Comparison of ENCODE assay signal across 8 mouse cellular contexts in the genomic region with DNA sequence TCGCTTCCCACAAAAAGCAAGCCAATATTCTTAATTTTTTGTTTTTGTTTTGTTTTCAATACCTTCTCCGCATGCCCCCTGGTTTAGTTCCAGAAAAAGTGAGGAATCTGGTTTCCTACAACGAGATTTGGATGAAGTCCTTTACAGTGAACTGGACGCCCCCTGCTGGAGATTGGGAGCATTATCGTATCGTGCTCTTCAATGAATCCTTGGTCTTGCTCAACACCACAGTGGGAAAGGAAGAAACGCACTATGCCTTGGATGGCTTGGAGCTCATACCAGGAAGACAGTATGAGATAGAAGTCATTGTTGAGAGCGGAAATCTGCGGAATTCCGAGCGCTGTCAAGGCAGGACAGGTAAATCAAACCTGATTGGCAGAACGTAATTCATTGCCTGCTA. TPM values are rescaled to one million over a fixed set of nuclear protein-coding genes. Genes with fewer than 3 reads are reported as not detected.
DNase-seq lines count a peak whose midpoint lies in the region; ATAC-seq and TF ChIP-seq lines count a peak whose summit lies in the region.

No protein-coding gene starts in this region.

- TF ChIP-seq POLR2A in brain, embryonic 14.5 days (IDR thresholded peaks at IDR 0.05; ENCODE audit: borderline replicate concordance, extremely low read depth, insufficient read depth, insufficient read length, poor library complexity, severe bottlenecking), result no peak

- H3K4me2 ChIP-seq in heart, postnatal 0 days (ENCODE audit: low read depth, low read length), result no peak overlapping the region

- 17% methylated on average over 12 of the region's 12 CpGs for WGBS in heart, postnatal 0 days
- 18% methylated on average over 12 of the region's 12 CpGs for WGBS in large intestine, adult 2 months

- H3K9ac ChIP-seq in heart, postnatal 0 days (replicated peaks; ENCODE audit: low read depth, low read length), result no peak overlapping the region

- peak; percentile 36 for DNase-seq in MEL-GATA-1-ER (ENCODE audit: extremely low read depth, low read depth)
- DNase-seq in brain, embryonic 14.5 days (ENCODE audit: low read depth), result peak; percentile 90
- peak; percentile 63 for DNase-seq in fibroblast of lung, adult 2 months (ENCODE audit: low read depth)
- peak; percentile 77 for DNase-seq in heart, postnatal 0 days (ENCODE audit: low spot score)
- peak; percentile 29 for DNase-seq in large intestine, adult 2 months (ENCODE audit: low read depth, low spot score)
- DNase-seq in lung, adult 18-20 months, result peak; percentile 55 to 73
- DNase-seq in retina, postnatal 7 days (ENCODE audit: low read depth, low spot score), result peak; percentile 56

- H3K27me3 ChIP-seq in heart, postnatal 0 days (ENCODE audit: control insufficient read depth, insufficient read depth, low read length), result 0 out of 2 replicates have a peak, but pooled peaks cover 4% of the 10 kb centered on the region

- H3K4me1 ChIP-seq in heart, postnatal 0 days (ENCODE audit: control insufficient read depth, insufficient read depth), result no peaks in the 10 kb centered on the region

- peak; percentile 81; the same call in 1 of the 2 replicates for TF ChIP-seq CTCF in brain, embryonic 14.5 days (IDR thresholded peaks at IDR 0.05; ENCODE audit: borderline replicate concordance, extremely low read depth, insufficient read depth, insufficient read length)
- peak; percentile 90 for TF ChIP-seq CTCF in heart, postnatal 0 days (IDR thresholded peaks at IDR 0.05; ENCODE audit: low read depth)

- TF ChIP-seq EP300 in heart, postnatal 0 days (IDR thresholded peaks at IDR 0.05; ENCODE audit: low read depth), result no peak

- H3K36me3 ChIP-seq in heart, postnatal 0 days (replicated peaks; ENCODE audit: control insufficient read depth, insufficient read depth, low read length), result 0 out of 2 replicates have a peak, but pooled peaks cover 7% of the 10 kb centered on the region

- no peaks in the 10 kb centered on the region for H3K9me3 ChIP-seq in heart, postnatal 0 days (replicated peaks; ENCODE audit: control insufficient read depth, low read length)

- no peak overlapping the region for H3K4me3 ChIP-seq in heart, postnatal 0 days (ENCODE audit: low read depth, low read length)

- no peak overlapping the region for H3K27ac ChIP-seq in heart, postnatal 0 days (ENCODE audit: low read depth)

- peak; percentile 55 for ATAC-seq in heart, postnatal 0 days (ENCODE audit: insufficient read depth, low read depth)
- no peak for ATAC-seq in inflammation-experienced regulatory T-cells, adult 6 months

RNA-seq across cellular contexts. Expression of gene Ptprb, which starts 43.9 kb away (rescaled TPM):
- 1.5 and 3.5 TPM in 2 replicates for polyA plus RNA-seq in brain, embryonic 14.5 days (2012; rRNA removed)
- 22.3 and 24.5 TPM in 2 replicates for total RNA-seq in heart, postnatal 0 days (2014; rRNA removed; ENCODE audit: low replicate concordance)
- polyA plus RNA-seq in heart, postnatal 0 days (2015; fragmentation: Nextera tagmentation; extraction: Ambion mirVana), result 6.2 and 6.9 TPM in 2 replicates
- 1.6 and 3.3 TPM in 2 replicates for polyA plus RNA-seq in large intestine, adult 2 months (2012; rRNA removed)
- under 1 TPM in 1 of 3 experiments, not detected in 2; 0.13 TPM for polyA plus RNA-seq in inflammation-experienced regulatory T-cells, adult 6 months (2017; shearing (Covaris generic))

Comparison
In these comparisons a context has a peak if more than half of its experiments do, and no peak if none do; other contexts are left out.
1. DNase-seq: peak in every context shown above with its lines; median percentile 90 in brain, embryonic 14.5 days; 77 in heart, postnatal 0 days; 64 in lung, adult 18-20 months; 63 in fibroblast of lung, adult 2 months; 56 in retina, postnatal 7 days; 36 in MEL-GATA-1-ER; 29 in large intestine, adult 2 months.